Mouse (Mus musculus): Measurements from ENCODE around the gene Aarsd1.

The Aarsd1 gene

GRCm38 (mm10) chr11:101370141-101370540 lies 47.3 kb downstream of the Aarsd1 start:
- no peak for DNase-seq

- DNase-seq, result peak in 1 of 2 experiments; percentile 56
Measured at GRCm38 (mm10) chr11:101367326-101367935, 50.0 kb downstream of the Aarsd1 start, which contains the start of gene G6pc. Gene G6pc (plus strand): TSS chr11:101367561.

- peak in 1 of 2 experiments; percentile 42 for DNase-seq
Measured at GRCm38 (mm10) chr11:101364531-101364931, 52.9 kb downstream of the Aarsd1 start.

- no peak for DNase-seq
Measured at GRCm38 (mm10) chr11:101360651-101361113, 56.7 kb downstream of the Aarsd1 start.

DNA sequence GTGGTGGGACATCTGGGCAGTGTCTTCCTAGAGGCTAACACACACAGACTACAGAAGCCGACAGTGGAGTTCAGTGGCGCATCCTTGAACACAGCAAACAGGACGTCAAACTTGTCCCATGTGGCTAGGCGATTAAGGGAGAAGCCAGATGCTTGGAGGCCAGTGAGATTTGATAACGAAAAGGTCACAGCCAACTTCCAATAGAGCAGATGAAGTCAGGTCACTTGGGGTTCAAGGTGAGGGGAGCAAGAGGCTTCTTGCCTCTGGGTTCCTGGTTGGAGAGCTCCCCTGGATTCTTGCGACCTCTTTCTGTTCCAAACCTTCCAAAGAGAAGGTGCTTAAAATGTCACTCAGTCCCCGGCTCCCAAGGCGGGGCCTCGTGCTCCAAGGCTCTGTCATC lies 57.6 kb downstream of the Aarsd1 start:
- no peak for DNase-seq

DNA sequence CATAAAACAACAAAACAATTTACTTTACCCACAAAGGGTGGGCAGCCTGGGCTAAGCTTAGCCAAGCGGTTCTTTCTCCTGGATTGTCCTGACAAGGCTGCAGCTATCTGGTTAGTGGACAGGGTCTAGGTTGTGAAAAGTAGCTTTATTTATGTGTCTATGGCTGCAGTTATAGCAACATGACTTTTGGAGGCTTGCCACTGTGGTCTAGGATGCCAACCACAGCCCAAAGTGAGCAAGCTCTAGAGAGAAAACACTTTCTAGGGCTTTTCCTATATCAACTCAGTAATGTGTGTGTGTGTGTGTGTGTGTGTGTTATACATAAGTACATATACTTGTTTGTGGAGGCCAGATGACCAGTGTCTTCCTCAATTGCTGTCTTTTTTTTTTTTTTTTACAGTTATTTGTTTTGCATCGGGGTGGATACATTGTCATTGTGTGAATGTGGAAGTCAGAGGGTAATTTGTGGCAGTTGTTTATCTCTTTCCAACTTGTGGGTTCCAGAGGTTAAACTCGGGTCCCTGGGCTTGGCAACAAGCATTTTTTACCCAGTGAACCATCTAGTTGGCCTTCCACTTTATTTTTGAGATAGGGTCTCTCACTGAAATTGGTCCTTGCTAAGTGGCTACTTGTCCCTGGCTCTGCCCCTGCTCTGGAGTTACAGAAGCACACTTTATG lies 59.8 kb downstream of the Aarsd1 start:
- DNase-seq, result no peak
